Mouse (Mus musculus) limb, embryonic 11.5 days (tissue): ENCODE data around the gene Kdm4b. TPM values are rescaled to one million over a fixed set of nuclear protein-coding genes. Genes with fewer than 3 reads are reported as not detected.

ENCODE experiments used
- ATAC-seq: fragments of 200-750 bp; cut with Nextera tagmentation; 2 replicates; pipeline ENCODE4 v1.8.0; 2017; ENCODE audit warnings: low read depth; ENCODE audit not compliant: insufficient number of reproducible peaks, low FRiP score, low TSS enrichment
- DNase-seq: peaks from one replicate; pipeline ENCODE4 v3.0.0-alpha.2; 2015; ENCODE audit warnings: low spot score
- H3K27ac ChIP-seq: fragments of 300-500 bp; sonication (generic); replicated peaks from 2 replicates; pipeline ENCODE4 v1.5.1; 2014; ENCODE audit warnings: low read depth, mild to moderate bottlenecking, low read length
- H3K27me3 ChIP-seq: fragments of 300-500 bp; sonication (generic); 2 replicates; pipeline ENCODE4 v1.6.1; 2014; ENCODE audit warnings: mild to moderate bottlenecking, low read length, mixed read lengths; ENCODE audit not compliant: control insufficient read depth, insufficient read depth
- H3K36me3 ChIP-seq: fragments of 300-500 bp; sonication (generic); 2 replicates; pipeline ENCODE4 v1.6.1; 2014; ENCODE audit warnings: mild to moderate bottlenecking, low read length, moderate library complexity, mixed read lengths; ENCODE audit not compliant: control insufficient read depth, insufficient read depth
- H3K4me1 ChIP-seq: fragments of 300-500 bp; sonication (generic); 2 replicates; pipeline ENCODE4 v1.6.1; 2014; ENCODE audit warnings: low read length, mixed read lengths; ENCODE audit not compliant: control insufficient read depth, insufficient read depth
- H3K4me2 ChIP-seq: fragments of 300-500 bp; sonication (generic); 2 replicates; pipeline ENCODE4 v1.6.1; 2014; ENCODE audit warnings: low read depth, mild to moderate bottlenecking, moderate library complexity; ENCODE audit not compliant: severe bottlenecking
- H3K4me3 ChIP-seq: fragments of 300-500 bp; sonication (generic); 2 replicates; pipeline ENCODE4 v1.5.1; 2014; ENCODE audit warnings: low read depth, low read length
- H3K9ac ChIP-seq: fragments of 300-500 bp; sonication (generic); 2 replicates; pipeline ENCODE4 v1.6.1; 2014; ENCODE audit warnings: mild to moderate bottlenecking, low read length
- H3K9me3 ChIP-seq: fragments of 300-500 bp; sonication (generic); 2 replicates; pipeline ENCODE4 v1.6.1; 2016; ENCODE audit warnings: low read length; ENCODE audit not compliant: control insufficient read depth
- WGBS: fragments of 180-500 bp; shearing (Covaris S2); extraction: QIAGEN DNeasy Blood & Tissue Kit; methylation state at CpG from one replicate; pipeline ENCODE4 v1.1.7; 2014; 5-methylcytosine and 5-hydroxymethylcytosine counted together
- polyA plus RNA-seq: library from polyadenylated mRNA; unstranded; fragments of >200 nt; fragmentation: Nextera tagmentation; extraction: Ambion mirVana; gene quantifications from 2 replicates; pipeline ENCODE4 v1.2.1, GENCODE M21; 2014

Kdm4b gene
- polyA plus RNA-seq, 1 experiment from 2014 or later, result 33.2 TPM

DNA sequence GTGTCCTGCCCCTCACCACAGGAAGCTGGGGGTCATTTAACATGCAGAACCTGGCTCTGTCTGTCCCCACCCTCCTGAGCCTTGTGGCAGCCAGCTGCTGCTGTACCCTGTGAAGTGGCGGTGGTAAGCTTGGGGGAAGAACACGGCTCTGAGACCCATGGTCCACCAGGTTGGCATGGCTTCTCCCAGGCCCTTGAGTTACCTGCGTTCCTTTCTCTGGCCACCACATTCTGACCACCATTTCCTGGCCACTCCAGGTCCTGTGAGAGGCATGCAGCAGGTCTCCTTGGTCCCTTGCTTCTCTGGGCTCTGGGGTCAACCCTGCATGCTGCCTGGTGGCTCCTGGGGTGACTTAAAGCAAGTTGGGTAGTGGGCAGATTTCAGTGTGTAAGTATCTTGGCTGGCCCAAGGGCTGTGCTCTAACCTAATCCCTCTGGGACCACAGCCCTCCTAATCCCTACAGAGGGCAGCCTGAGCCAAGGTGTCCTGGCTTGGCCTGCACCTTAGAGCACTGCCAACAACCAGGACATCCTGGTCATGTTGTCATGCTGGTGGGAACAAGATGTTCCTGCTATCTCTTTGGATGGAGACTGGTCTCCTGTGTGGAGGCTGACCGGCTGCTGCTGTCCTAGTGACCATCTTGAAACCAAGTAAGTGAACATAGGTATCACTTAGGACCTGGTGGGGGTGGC, 33.2 kb upstream of the Kdm4b start, which contains the start of gene Plin3:
Gene Plin3 (minus strand): TSS at position 343 of the 692 bp plus-strand sequence.
- 84% methylated on average over 4 of the region's 4 CpGs for WGBS
- ATAC-seq, result no peak
- H3K9ac ChIP-seq, result no peak within 1 kb of the TSS
- H3K4me2 ChIP-seq, result no peak within 1 kb of the TSS
- no peak within 1 kb of the TSS for H3K4me3 ChIP-seq
- peaks cover 31% of the 10 kb centered on the region for H3K4me1 ChIP-seq
- DNase-seq, result no peak
- no peaks in the 10 kb centered on the region for H3K27me3 ChIP-seq
- H3K36me3 ChIP-seq, result no peaks in the 10 kb centered on the region
- no peak within 1 kb of the TSS for H3K27ac ChIP-seq
- H3K9me3 ChIP-seq, result no peaks in the 10 kb centered on the region

DNA sequence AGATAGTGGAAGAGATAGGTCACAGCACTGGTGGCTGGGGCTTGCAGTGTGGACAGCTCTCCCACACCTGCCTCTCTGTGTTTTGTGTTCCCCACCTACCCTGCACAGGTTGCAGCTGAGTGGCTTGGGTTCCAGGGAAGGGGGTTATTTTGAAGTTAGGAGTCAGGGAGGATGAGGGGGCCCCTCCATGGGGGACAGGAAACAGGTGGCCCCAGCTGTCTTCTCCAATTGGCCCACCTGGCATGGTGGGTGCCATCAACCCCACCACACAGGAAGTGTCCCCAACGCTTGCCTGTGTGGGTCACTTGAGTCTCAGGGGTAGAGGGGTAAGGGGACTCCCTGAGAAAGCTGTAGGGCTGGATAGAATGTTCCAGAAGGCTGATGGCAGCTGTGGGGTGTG, 32.6 kb upstream of the Kdm4b start:
- 64% methylated on average over 1 of the region's 1 CpGs for WGBS
- Histone ChIP-seq H3K4me3 (no peak overlapping the region), H3K9ac (no peak overlapping the region), H3K36me3 (no peaks in the 10 kb centered on the region), H3K9me3 (no peaks in the 10 kb centered on the region), H3K4me1 (peaks cover 26% of the 10 kb centered on the region), H3K27ac (no peak overlapping the region), H3K4me2 (no peak overlapping the region), H3K27me3 (no peaks in the 10 kb centered on the region)
- no peak for ATAC-seq
- no peak for DNase-seq

DNA sequence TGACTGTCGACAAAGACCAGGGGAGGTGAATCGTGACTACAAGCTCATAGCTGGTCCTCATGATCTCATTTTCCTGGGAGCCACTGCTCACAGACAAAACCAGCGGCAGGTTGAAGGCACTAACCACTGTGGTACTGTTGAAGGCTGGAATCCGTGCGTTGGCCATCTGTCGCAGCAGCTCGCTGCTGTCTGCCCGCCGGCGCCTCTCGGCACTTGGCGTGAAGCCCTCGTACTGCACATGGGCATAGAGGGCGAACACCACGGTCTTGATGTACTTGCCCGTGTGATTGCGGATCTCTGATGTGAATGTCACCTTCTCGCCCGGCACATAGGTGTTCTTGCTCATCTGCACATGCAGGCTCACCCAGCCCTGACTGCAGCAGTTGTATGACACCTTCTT, 31.6 kb upstream of the Kdm4b start:
- Histone ChIP-seq H3K9ac (no peak overlapping the region), H3K27me3 (no peaks in the 10 kb centered on the region), H3K9me3 (no peaks in the 10 kb centered on the region), H3K4me1 (peaks cover 19% of the 10 kb centered on the region; the same call in 1 of the 2 replicates), H3K4me3 (no peak overlapping the region), H3K36me3 (no peaks in the 10 kb centered on the region), H3K27ac (no peak overlapping the region), H3K4me2 (no peak overlapping the region)
- ATAC-seq, result no peak
- DNase-seq, result no peak
- 92% methylated on average over 19 of the region's 19 CpGs for WGBS

DNA sequence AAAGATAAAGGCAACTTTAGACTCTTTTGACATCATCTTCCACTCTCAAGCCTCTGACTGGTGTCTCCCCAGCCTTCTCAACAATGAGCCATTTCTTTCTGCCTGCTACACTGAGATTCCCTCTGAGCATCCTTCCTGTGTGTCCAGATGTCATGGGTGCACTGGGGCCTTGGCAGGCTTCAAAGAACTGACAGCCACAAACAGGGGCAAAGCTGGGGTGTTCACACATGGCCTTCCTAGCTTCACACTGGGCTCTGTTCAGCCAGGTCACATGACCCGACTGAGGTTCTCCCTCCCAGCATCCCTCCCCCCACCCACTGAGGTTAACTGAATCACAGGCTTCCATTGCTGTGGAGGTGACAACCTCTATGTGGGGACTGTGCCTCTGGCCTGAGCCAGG, 29.7 kb upstream of the Kdm4b start:
- no peak overlapping the region for H3K4me2 ChIP-seq
- H3K4me3 ChIP-seq, result no peak overlapping the region
- ATAC-seq (no peak), DNase-seq (no peak)
- H3K36me3 ChIP-seq, result no peaks in the 10 kb centered on the region
- no peaks in the 10 kb centered on the region for H3K9me3 ChIP-seq
- WGBS, result 71% methylated on average over 1 of the region's 1 CpGs
- H3K27me3 ChIP-seq, result no peaks in the 10 kb centered on the region
- no peak overlapping the region for H3K9ac ChIP-seq
- H3K4me1 ChIP-seq, result peaks cover 6% of the 10 kb centered on the region; the same call in 1 of the 2 replicates
- no peak overlapping the region for H3K27ac ChIP-seq

DNA sequence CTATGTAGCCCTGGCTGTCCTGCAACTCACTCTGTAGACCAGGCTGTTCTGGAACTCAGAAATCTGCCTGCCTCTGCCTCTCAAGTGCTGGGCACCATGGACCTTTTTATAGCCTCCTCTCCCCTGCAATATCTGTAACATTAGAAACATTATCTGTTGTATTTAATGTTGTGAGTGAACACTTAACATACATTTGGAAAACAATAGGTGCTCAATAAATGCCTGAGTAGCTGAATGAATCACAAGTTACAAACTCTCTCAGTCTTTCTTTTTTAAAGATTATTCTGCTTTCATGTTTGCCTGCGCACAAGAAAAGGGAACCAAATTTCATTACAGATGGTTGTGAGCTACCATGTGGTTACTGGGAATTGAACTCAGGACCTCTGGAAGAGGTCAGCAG, 27.6 kb upstream of the Kdm4b start:
- 96% methylated on average over 1 of the region's 1 CpGs for WGBS
- Histone ChIP-seq H3K4me3 (no peak overlapping the region), H3K9me3 (no peaks in the 10 kb centered on the region), H3K36me3 (no peaks in the 10 kb centered on the region), H3K4me2 (no peak overlapping the region), H3K27me3 (no peaks in the 10 kb centered on the region), H3K4me1 (peaks cover 5% of the 10 kb centered on the region; the same call in 1 of the 2 replicates), H3K27ac (no peak overlapping the region), H3K9ac (no peak overlapping the region)
- ATAC-seq (no peak), DNase-seq (no peak)

DNA sequence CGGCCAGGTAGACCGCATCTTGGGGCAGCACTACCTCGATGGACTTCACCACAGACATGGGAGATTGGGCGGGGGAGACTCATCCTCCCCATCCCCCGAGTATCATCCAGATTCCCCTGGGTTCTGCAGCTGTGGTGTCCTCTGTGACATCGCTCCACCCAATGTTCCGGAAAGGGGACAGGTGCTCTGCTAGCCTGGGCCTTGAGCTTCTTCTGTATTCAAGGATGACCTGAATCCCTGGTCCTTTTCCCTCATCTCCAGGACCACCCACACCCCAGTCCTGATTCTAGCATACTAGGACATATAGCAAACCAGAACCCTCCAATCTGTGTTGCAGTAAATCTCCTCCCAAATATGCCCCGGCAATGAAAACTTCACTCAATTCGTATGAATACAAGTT, 25.7 kb upstream of the Kdm4b start, which contains the start of gene Arrdc5:
Gene Arrdc5 (minus strand): TSS at position 101 of the 400 bp plus-strand sequence.
- Histone ChIP-seq H3K4me3 (no peak within 1 kb of the TSS), H3K9me3 (no peaks in the 10 kb centered on the region), H3K27me3 (no peaks in the 10 kb centered on the region), H3K27ac (no peak within 1 kb of the TSS), H3K36me3 (no peaks in the 10 kb centered on the region), H3K4me1 (peaks cover 11% of the 10 kb centered on the region), H3K4me2 (no peak within 1 kb of the TSS), H3K9ac (no peak within 1 kb of the TSS)
- no peak for DNase-seq
- 91% methylated on average over 9 of the region's 9 CpGs for WGBS
- ATAC-seq, result no peak

DNA sequence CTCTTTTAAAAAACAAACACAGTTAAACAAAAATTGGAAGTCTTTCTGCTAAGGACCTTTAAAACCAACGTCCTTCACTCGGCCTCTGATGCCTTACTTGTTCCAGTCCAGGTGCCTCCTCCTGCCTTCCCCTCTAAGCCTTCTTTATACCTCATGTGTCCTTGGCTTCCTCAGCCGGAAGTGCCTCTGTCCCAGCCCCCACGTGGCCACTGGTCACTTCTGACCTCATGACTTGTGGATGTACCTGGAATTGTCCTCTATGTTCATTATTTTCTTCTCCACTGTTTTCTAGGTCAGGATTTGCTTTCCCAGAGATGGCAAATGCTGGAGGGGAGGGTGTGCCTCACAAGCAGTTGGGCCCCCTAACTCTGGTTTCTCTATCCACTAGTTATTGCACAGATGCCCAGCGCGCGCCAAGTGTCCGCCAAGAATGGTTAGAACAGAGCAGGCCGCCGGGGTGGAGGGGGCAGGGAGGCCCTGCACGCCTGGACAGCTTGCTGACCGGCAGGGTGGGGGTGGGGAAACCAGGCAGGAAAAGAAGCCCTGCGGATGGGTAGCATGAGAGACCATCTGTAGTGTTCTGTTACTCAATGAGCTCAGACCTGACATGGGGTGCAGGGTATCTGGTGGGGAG, 23.4 kb upstream of the Kdm4b start:
- no peaks in the 10 kb centered on the region for H3K9me3 ChIP-seq
- 0 out of 2 replicates have a peak overlapping the region, but pooled peaks have one; percentile 37 for H3K9ac ChIP-seq
- peak overlapping the region; percentile 91 for H3K27ac ChIP-seq
- H3K4me3 ChIP-seq, result peak overlapping the region; percentile 85
- WGBS, result 32% methylated on average over 13 of the region's 13 CpGs
- peaks cover 16% of the 10 kb centered on the region for H3K36me3 ChIP-seq
- peak; percentile 54 for DNase-seq
- peaks cover 25% of the 10 kb centered on the region for H3K4me1 ChIP-seq
- peak; percentile 22; the same call in 1 of the 2 replicates for ATAC-seq
- peak overlapping the region; percentile 98 for H3K4me2 ChIP-seq
- no peaks in the 10 kb centered on the region for H3K27me3 ChIP-seq

DNA sequence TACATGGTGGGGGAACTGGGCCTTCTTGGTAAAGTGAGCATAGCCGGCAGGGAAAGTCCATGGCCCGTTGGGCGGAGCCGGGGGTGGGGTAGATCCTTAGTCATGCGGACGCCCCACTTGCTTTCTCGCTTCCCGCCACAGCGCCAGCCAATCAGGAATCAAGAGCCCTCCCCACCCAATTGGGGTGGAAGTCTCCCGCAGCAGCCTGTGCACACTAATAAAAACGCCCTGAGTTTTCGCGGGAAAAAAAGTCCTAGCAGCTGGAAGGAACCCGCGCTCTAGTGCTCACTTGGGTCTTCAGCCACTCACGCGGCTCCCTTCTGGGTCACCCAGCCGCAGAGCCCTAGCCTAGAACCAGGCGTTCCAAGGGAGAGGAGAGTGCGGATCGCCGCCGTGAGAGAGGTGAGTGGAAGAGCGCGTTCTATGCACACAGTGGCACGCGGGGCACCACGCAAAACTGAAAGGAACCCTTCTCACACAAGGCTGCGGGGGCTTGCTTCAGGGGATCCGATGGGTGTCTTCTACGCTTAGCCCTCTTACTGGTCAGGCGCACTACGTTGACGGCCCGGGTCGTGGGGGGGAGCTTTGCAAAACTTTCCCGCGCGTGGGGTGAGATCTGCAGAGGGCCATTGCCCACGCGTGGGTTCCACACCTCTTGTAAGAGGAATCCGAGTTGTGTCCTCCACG, 22.6 kb upstream of the Kdm4b start, which contains the start of gene Uhrf1:
Gene Uhrf1 (plus strand): TSS at position 162 of the 687 bp plus-strand sequence.
- H3K4me2 ChIP-seq, result peak within 1 kb of the TSS; percentile 98
- ATAC-seq, result peak; percentile 75
- H3K27ac ChIP-seq, result peak within 1 kb of the TSS; percentile 91
- WGBS, result under 1% methylated on average over 43 of the region's 43 CpGs
- peak within 1 kb of the TSS; percentile 85 for H3K4me3 ChIP-seq
- peaks cover 25% of the 10 kb centered on the region for H3K4me1 ChIP-seq
- DNase-seq, result peak; percentile 92
- peaks cover 23% of the 10 kb centered on the region for H3K36me3 ChIP-seq
- no peaks in the 10 kb centered on the region for H3K9me3 ChIP-seq
- H3K27me3 ChIP-seq, result no peaks in the 10 kb centered on the region
- peak within 1 kb of the TSS; percentile 87 for H3K9ac ChIP-seq
